Mouse (Mus musculus) Patski (cell line): ENCODE results near the gene Ibsp. TPM values are rescaled to one million over a fixed set of nuclear protein-coding genes. Genes with fewer than 3 reads are reported as not detected.
A peak's percentile ranks its signal among the peaks of the same experiment; 100 is the strongest.

Experiments used
- ATAC-seq: fragments of 100-300 bp; one replicate; pipeline ENCODE4 v1.8.0; 2021
- CTCF ChIA-PET: fragments of 350-600 bp; sonication (Branson Sonifier 250); formaldehyde crosslinking; loops from one replicate; lab custom pipeline; 2022; ENCODE audit warnings: inconsistent platforms; lab: Charles Lee
- POLR2A ChIA-PET: fragments of 350-600 bp; sonication (Branson Sonifier 250); formaldehyde crosslinking; loops from one replicate; lab custom pipeline; 2022; ENCODE audit warnings: antibody characterized with exemption, inconsistent platforms; lab: Charles Lee
- DNase-seq: peaks from one replicate; pipeline ENCODE4 v3.0.0-alpha.2; 2011; ENCODE audit warnings: low read depth, low spot score
- H3K27me3 ChIP-seq: fragments of 371-371 bp; one replicate; pipeline ENCODE4 v1.5.1; 2021
- CTCF ChIP-seq: fragments of 100-300 bp; IDR thresholded peaks from one replicate; pipeline ENCODE4 v1.5.1; 2021
- in situ Hi-C: fragments of 300-500 bp; cut with MboI; formaldehyde crosslinking; loops from 3 replicates; pipeline ENCODE4 v1.11.1; 2018; ENCODE audit warnings: low pct_unique_long_range_greater_than_20kb, mixed read lengths
- polyA plus RNA-seq: library from polyadenylated mRNA; unstranded; gene quantifications from one replicate; pipeline ENCODE4 v1.2.3, GENCODE M21; 2021

Gene Ibsp
- polyA plus RNA-seq, 1 experiment from 2014 or later: not detected

DNA sequence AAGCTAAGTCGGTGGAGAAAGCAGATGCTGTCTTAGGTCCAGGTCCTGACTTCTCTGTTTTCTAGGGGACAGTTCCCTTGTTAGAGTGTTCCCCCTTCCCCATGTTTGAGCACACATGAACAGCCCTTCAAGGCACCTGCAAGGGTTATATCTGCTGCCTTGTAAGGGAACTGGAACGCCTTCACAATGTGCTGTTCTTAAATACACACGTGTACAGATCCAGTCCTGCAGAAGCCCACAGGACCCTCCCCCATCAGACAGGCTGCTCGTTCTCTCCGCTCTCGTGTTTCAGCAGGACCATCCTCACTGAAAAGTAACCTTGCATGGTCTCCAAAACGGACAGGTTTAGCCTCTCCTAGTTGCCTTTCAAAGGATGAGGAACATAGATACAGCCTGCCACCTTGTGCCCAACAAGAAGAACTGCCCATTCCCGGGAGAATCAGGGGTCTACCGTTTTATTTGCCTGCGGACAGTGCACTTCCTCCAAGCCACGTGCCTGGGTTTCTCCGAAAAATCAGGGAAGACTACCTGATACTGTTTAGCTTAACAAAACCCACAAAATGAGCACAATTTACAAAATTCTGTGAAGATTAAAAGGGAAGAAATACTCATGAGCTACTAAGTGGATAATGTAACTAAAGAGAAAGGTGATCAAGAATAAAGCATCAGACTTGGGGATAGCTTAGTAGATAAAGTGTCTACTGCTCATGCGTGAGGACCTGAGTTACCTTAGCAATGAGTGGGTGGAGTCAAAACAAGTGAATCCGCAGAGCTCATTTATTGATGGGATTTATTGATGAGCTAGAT is 40.9 kb downstream of the Ibsp start:
- H3K27me3 ChIP-seq: no peaks in the 10 kb centered on the region
- peak; percentile 73 for TF ChIP-seq CTCF
- DNase-seq: no peak
- CTCF ChIA-PET: interaction anchor here (0.6 to 10.0 kb wide), 18 partner anchors 10 to 345 kb away, joined by 3 to 190 read pairs (median 4); partner anchors contain the start of gene Spp1
- in situ Hi-C loops: loop anchor here (5.0 to 10.0 kb wide), 5 partner anchors 55 to 985 kb away; no protein-coding TSS in a partner anchor
- POLR2A ChIA-PET: interaction anchor here (0.6 kb wide), 2 partner anchors 100 to 211 kb away, joined by 3 read pairs; no protein-coding TSS in a partner anchor
- peak; percentile 36 for ATAC-seq

DNA sequence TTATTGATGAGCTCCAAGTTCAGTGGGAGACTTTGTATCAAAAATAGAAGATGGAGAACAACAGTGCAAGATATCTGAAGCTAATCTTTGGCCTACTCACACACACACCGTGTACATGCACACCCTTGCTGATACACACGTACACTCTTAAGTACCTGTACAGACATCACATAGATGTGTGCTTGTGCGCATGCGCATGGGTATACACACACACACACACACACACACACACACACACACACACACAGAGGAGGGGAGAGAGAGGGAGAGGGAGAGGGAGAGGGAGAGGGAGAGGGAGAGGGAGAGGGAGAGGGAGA is 41.5 kb downstream of the Ibsp start:
- TF ChIP-seq CTCF: no peak
- in situ Hi-C loops: loop anchor here (10.0 kb wide), 2 partner anchors 54 to 984 kb away; no protein-coding TSS in a partner anchor
- no peak for DNase-seq
- ChIA-PET CTCF (interaction anchor here (0.6 to 10.0 kb wide), 16 partner anchors 10 to 345 kb away, joined by 3 to 190 read pairs (median 4); partner anchors contain the start of gene Spp1), POLR2A (no interaction called here)
- no peak for ATAC-seq
- no peaks in the 10 kb centered on the region for H3K27me3 ChIP-seq

DNA sequence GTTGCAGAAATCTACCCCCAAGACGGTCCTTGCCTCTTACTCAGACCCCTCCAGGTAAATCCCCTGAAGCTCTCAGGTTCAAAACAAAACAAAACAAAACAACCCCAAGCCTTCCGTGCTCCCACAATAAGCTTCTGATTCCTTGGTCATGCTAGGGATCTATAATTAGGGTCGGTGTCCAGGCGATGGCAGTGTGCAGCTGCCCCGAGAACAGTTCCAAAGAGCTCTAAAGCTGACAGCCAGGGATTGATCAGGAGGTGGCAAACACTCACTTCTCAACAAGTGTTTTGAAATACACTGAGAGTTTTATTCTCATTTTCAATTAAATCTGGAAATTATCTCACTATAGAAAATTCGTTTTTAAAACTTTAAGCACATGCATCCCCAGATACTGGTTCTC is 43.9 kb downstream of the Ibsp start:
- H3K27me3 ChIP-seq: no peaks in the 10 kb centered on the region
- TF ChIP-seq CTCF: peak; percentile 86
- DNase-seq: peak; percentile 44
- POLR2A ChIA-PET: interaction anchor here (0.6 to 6.4 kb wide), 4 partner anchors 93 to 172 kb away, joined by 4 to 56 read pairs (median 24); partner anchors contain the start of gene Spp1
- ATAC-seq: peak; percentile 86
- in situ Hi-C loops: loop anchor here (10.0 kb wide), 2 partner anchors 52 to 982 kb away; no protein-coding TSS in a partner anchor
- CTCF ChIA-PET: interaction anchor here (0.7 to 10.0 kb wide), 26 partner anchors 9 to 129 kb away, joined by 3 to 190 read pairs (median 6); partner anchors contain the start of genes Pkd2 and Spp1

DNA sequence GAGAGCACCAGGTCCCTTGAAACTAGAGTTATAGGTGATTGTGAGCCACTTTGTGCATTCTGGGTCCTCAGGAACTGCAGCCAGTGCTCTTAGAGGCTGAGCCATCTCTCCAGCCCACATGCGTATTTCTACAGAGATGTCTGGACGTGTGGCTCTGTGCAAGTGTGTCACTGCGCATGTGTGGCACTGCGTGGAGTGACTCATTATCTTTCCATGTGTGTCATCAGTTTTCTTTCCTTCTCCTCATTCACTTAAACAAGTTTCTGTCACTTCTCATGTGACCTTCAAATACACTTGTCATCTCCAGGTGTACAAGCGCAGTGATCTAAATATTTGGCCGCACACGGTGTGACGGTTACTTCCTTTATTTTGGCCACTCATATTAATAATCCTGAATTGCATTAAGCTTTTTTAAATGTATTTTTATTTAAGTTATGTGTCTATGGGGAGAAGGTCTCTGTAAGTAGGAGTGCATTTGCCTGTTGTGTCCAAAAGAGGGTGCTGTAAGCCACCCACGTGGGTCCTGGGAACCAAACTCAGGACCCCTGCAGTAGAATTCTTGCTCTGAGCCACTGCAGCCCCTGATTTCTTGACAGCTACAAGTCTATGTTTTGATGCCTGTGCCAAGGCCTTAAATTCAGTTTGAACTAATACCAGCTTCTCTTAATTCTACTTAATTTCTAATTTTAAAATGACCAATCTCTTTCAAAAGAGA is 45.7 kb downstream of the Ibsp start:
- no peaks in the 10 kb centered on the region for H3K27me3 ChIP-seq
- DNase-seq (no peak), ATAC-seq (no peak)
- peak; percentile 87 for TF ChIP-seq CTCF
- in situ Hi-C loops: loop anchor here (5.0 to 10.0 kb wide), 3 partner anchors 50 to 980 kb away; no protein-coding TSS in a partner anchor
- ChIA-PET POLR2A (interaction anchor here (0.6 to 6.4 kb wide), 6 partner anchors 38 to 96 kb away, joined by 3 to 56 read pairs (median 4); partner anchors contain the start of gene Spp1), CTCF (interaction anchor here (0.6 to 10.0 kb wide), 22 partner anchors 10 to 166 kb away, joined by 3 to 190 read pairs (median 8); partner anchors contain the start of genes Pkd2 and Spp1)

DNA sequence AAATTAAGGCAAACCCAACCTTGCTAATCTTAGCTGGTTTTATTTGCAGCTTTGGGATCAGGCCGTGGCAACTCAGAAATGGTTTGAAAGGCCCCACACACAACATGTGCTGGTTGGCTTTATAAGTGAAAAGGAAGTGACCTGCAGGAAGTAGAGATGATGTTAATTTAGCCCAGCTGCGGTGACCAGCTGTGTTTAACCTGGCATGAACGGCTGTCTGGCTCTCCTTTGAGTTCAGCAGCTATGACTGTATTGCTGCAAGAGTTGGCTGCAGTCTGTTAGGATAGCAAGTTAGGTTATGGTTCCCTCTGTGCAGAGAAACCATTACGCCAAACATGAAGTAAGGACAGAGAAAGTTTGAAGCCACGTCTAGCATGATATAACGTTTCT is 46.3 kb downstream of the Ibsp start:
- DNase-seq: no peak
- ATAC-seq: no peak
- ChIA-PET CTCF (interaction anchor here (1.0 to 10.0 kb wide), 21 partner anchors 11 to 166 kb away, joined by 3 to 190 read pairs (median 7); partner anchors contain the start of genes Pkd2 and Spp1), POLR2A (interaction anchor here (0.6 to 6.4 kb wide), 6 partner anchors 37 to 96 kb away, joined by 3 to 56 read pairs (median 4); partner anchors contain the start of gene Spp1)
- in situ Hi-C loops: loop anchor here (5.0 to 10.0 kb wide), 3 partner anchors 50 to 980 kb away; no protein-coding TSS in a partner anchor
- no peak for TF ChIP-seq CTCF
- H3K27me3 ChIP-seq: no peaks in the 10 kb centered on the region

DNA sequence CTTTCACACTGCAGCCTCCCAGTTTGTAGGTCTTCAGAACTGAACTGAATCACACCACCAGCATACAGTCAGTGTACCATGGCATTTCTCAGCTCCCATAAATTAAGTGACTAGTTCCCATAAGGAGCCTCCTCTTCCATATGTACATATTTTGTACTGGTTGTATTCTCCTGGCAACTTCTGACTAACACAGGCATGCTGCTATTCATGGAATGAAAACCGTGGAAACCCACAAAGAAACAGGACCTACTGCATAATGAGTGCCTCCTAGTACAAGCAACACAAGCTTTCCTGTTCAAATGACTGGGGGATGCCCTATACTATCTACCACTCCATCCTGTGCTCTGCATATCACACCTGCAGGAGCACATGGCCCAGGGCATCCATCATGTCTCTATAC is 52.1 kb downstream of the Ibsp start:
- H3K27me3 ChIP-seq: no peaks in the 10 kb centered on the region
- ChIA-PET CTCF (interaction anchor here (0.7 to 2.2 kb wide), 3 partner anchors 9 to 84 kb away, joined by 3 to 8 read pairs (median 3); no protein-coding TSS in a partner anchor), POLR2A (interaction anchor here (0.6 to 2.0 kb wide), 2 partner anchors 32 to 40 kb away, joined by 3 to 5 read pairs; no protein-coding TSS in a partner anchor)
- in situ Hi-C loops: no loop called here
- ATAC-seq: peak; percentile 54
- DNase-seq: no peak
- TF ChIP-seq CTCF: no peak

DNA sequence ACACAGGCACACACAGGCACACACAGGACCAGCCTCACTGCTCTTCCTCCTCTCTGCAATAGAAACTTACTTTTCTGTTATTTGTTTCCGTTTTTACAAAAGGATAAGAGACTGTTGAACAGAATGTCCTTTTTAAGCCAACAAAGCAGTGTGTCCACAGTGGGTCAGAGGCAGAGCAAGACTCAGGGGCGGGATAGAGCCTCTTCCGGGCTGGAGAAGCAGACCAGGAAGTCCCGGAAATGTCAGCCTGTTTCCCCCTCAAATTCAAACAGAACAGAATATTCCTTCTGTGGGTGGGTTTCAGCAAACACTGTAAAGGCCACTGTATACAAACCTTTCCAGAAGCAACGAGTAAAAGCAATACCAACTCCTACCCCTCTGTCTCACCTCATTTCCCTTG is 52.9 kb downstream of the Ibsp start:
- TF ChIP-seq CTCF: no peak
- in situ Hi-C loops: no loop called here
- H3K27me3 ChIP-seq: no peaks in the 10 kb centered on the region
- ChIA-PET CTCF (interaction anchor here (0.7 to 1.8 kb wide), 2 partner anchors 81 to 94 kb away, joined by 3 to 7 read pairs; no protein-coding TSS in a partner anchor), POLR2A (interaction anchor here (2.0 kb wide), 1 partner anchor 39 kb away, joined by 5 read pairs; no protein-coding TSS in a partner anchor)
- ATAC-seq (no peak), DNase-seq (no peak)

DNA sequence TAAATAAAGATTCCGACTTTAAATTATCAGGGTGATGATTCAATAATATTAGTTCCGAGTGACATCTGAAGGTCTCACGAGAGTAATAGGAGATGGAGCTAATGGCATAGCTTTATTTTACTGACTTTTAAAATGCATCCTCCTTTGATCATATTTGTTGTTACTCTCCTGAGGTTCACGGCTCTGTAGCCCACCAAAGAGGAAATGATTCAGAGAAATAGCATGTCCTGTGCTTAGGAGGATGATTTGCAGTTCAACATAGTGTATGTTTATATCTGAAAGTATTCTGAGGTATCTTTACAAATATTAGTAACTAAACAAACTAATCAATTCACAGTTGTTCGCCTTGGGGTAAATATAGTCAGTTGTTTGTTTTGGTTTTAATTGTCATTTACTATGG is 58.6 kb downstream of the Ibsp start:
- in situ Hi-C loops: no loop called here
- POLR2A ChIA-PET: no interaction called here
- no peak for TF ChIP-seq CTCF
- CTCF ChIA-PET: interaction anchor here (0.9 to 6.4 kb wide), 10 partner anchors 8 to 88 kb away, joined by 3 to 53 read pairs (median 4); no protein-coding TSS in a partner anchor
- no peak for DNase-seq
- no peaks in the 10 kb centered on the region for H3K27me3 ChIP-seq
- ATAC-seq: no peak

DNA sequence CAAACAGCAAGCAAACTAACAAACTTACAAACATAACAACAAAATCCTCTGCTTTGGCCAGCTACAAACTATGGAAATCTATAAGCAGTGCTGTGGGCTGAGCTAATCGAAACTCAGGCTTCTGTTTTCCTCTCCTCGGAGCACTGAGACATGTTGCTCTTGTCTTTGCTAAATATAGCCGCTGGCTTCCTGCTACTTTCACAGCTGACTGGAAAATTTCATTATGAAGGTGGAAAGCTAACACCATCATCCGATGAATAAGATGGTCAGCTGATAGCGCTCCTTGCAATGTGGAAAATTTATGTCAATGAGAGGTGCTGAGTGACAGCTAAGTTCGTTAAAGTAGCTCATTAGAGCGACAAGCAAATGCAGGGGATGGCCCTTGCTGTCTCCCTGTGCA is 59.6 kb downstream of the Ibsp start:
- DNase-seq (peak; percentile 78), ATAC-seq (peak; percentile 84)
- POLR2A ChIA-PET: interaction anchor here (1.2 kb wide), 1 partner anchor 85 kb away, joined by 3 read pairs; no protein-coding TSS in a partner anchor
- TF ChIP-seq CTCF: no peak
- in situ Hi-C loops: no loop called here
- no peaks in the 10 kb centered on the region for H3K27me3 ChIP-seq
- CTCF ChIA-PET: interaction anchor here (0.7 to 6.4 kb wide), 10 partner anchors 9 to 1042 kb away, joined by 3 to 53 read pairs (median 5); partner anchors contain the start of gene Spp1
